Mouse (Mus musculus): Measurements from ENCODE around the gene Fam107b. TPM values are rescaled to one million over a fixed set of nuclear protein-coding genes. Genes with fewer than 3 reads are reported as not detected.

Gene Fam107b
- polyA plus RNA-seq, 1 experiment from 2014 or later = 38.3 TPM

Other genes starting within 250 kb of the Fam107b start
- gene Rpp38, start 237.8 kb upstream of the Fam107b start, polyA plus RNA-seq (2015; fragmentation: Nextera tagmentation; extraction: Ambion mirVana) = 11.3 and 12.2 TPM in 2 replicates
- 1.3 and 2.3 TPM in 2 replicates for gene Acbd7, start 234.3 kb upstream of the Fam107b start, polyA plus RNA-seq (2015; fragmentation: Nextera tagmentation; extraction: Ambion mirVana)
- not detected in 2 replicates for gene Olah, start 173.3 kb upstream of the Fam107b start, polyA plus RNA-seq (2015; fragmentation: Nextera tagmentation; extraction: Ambion mirVana)
- gene Meig1, start 147.8 kb upstream of the Fam107b start, polyA plus RNA-seq (2015; fragmentation: Nextera tagmentation; extraction: Ambion mirVana) = 1.1 and 2.2 TPM in 2 replicates
- gene Dclre1c, start 146.4 kb upstream of the Fam107b start, polyA plus RNA-seq (2015; fragmentation: Nextera tagmentation; extraction: Ambion mirVana) = 7.3 and 9.9 TPM in 2 replicates
- 10.4 and 12.8 TPM in 2 replicates for gene Suv39h2, start 95.5 kb upstream of the Fam107b start, polyA plus RNA-seq (2015; fragmentation: Nextera tagmentation; extraction: Ambion mirVana)
- gene Gm45902, start 57.7 kb upstream of the Fam107b start, polyA plus RNA-seq (2015; fragmentation: Nextera tagmentation; extraction: Ambion mirVana) = 8.1 and 8.2 TPM in 2 replicates
- gene Hspa14, start 57.7 kb upstream of the Fam107b start, polyA plus RNA-seq (2015; fragmentation: Nextera tagmentation; extraction: Ambion mirVana) = 63.1 and 70.7 TPM in 2 replicates
- gene Cdnf, start 57.5 kb upstream of the Fam107b start, polyA plus RNA-seq (2015; fragmentation: Nextera tagmentation; extraction: Ambion mirVana) = 0.10 and 0.69 TPM in 2 replicates

Measured in neural tube, embryonic 13.5 days (tissue).